Mouse (Mus musculus) embryonic facial prominence, embryonic 11.5 days (tissue): ENCODE results near the gene Cyp2g1. TPM values are rescaled to one million over a fixed set of nuclear protein-coding genes. Genes with fewer than 3 reads are reported as not detected.
A peak's percentile ranks its signal among the peaks of the same experiment; 100 is the strongest.

Experiments used
- ATAC-seq: fragments of 200-750 bp; cut with Nextera tagmentation; replicated peaks from 2 replicates; pipeline ENCODE4 v1.8.0; 2017; ENCODE audit warnings: low read depth; ENCODE audit not compliant: insufficient number of reproducible peaks, low FRiP score, low TSS enrichment
- DNase-seq: peaks from one replicate; pipeline ENCODE4 v3.0.0-alpha.2; 2015; ENCODE audit warnings: low spot score
- H3K27ac ChIP-seq: fragments of 300-500 bp; sonication (generic); replicated peaks from 2 replicates; pipeline ENCODE4 v1.5.1; 2014; ENCODE audit warnings: mild to moderate bottlenecking, low read depth, low read length, control low read depth
- H3K27me3 ChIP-seq: fragments of 300-500 bp; sonication (generic); 2 replicates; pipeline ENCODE4 v1.6.1; 2014; ENCODE audit warnings: mild to moderate bottlenecking, low read length, moderate library complexity, mixed read lengths; ENCODE audit not compliant: control insufficient read depth, insufficient read depth
- H3K36me3 ChIP-seq: fragments of 300-500 bp; sonication (generic); replicated peaks from 2 replicates; pipeline ENCODE4 v1.6.1; 2014; ENCODE audit warnings: low read depth, mild to moderate bottlenecking, low read length, moderate library complexity, mixed read lengths; ENCODE audit not compliant: control insufficient read depth, insufficient read depth
- H3K4me1 ChIP-seq: fragments of 300-500 bp; sonication (generic); 2 replicates; pipeline ENCODE4 v1.6.1; 2014; ENCODE audit warnings: low read length, mixed read lengths; ENCODE audit not compliant: control insufficient read depth, insufficient read depth
- H3K4me2 ChIP-seq: fragments of 300-500 bp; sonication (generic); 2 replicates; pipeline ENCODE4 v1.6.1; 2014; ENCODE audit warnings: low read depth, mild to moderate bottlenecking, control low read depth, low read length, moderate library complexity
- H3K4me3 ChIP-seq: fragments of 300-500 bp; sonication (generic); 2 replicates; pipeline ENCODE4 v1.5.1; 2014; ENCODE audit warnings: low read depth, low read length, control low read depth
- H3K9ac ChIP-seq: fragments of 300-500 bp; sonication (generic); replicated peaks from 2 replicates; pipeline ENCODE4 v1.6.1; 2014; ENCODE audit warnings: mild to moderate bottlenecking, control low read depth, low read length
- H3K9me3 ChIP-seq: fragments of 300-500 bp; sonication (generic); replicated peaks from 2 replicates; pipeline ENCODE4 v1.6.1; 2016; ENCODE audit warnings: mild to moderate bottlenecking, low read length, inconsistent platforms, mixed read lengths; ENCODE audit not compliant: control insufficient read depth
- WGBS: fragments of 180-500 bp; shearing (Covaris S2); extraction: QIAGEN DNeasy Blood & Tissue Kit; methylation state at CpG from one replicate; pipeline ENCODE4 v1.1.7; 2014; 5-methylcytosine and 5-hydroxymethylcytosine counted together
- polyA plus RNA-seq: library from polyadenylated mRNA; unstranded; fragments of >200 nt; fragmentation: Nextera tagmentation; extraction: Ambion mirVana; gene quantifications from 2 replicates; pipeline ENCODE4 v1.2.1, GENCODE M21; 2014

The Cyp2g1 gene
- polyA plus RNA-seq, result not detected in 2 replicates

DNA sequence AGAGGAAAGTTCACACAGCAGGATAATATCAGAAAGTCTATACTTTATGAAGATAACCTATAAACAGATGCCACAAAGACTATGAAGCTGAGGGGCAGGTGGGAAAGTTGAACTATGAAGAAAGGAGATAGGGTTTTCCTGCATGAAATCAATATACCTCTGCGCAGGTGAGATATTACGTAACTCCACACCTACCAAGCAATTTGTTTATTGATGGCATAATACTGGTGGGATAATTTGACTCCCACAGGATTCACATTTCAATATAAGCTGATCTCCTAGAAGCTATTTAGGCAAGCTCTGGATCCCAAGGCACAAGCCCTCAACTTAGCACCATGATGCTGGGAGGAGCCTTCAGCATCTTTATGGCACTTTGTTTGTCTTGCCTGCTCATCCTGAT lies at the start of gene Cyp2g1:
Cyp2g1 (plus strand) TSS at position 301 of the 400 bp plus-strand sequence.
- Histone ChIP-seq H3K36me3 (no peaks in the 10 kb centered on the region), H3K27ac (no peak within 1 kb of the TSS), H3K27me3 (no peaks in the 10 kb centered on the region), H3K4me1 (no peaks in the 10 kb centered on the region), H3K4me3 (no peak within 1 kb of the TSS), H3K9ac (no peak within 1 kb of the TSS), H3K4me2 (no peak within 1 kb of the TSS), H3K9me3 (no peaks in the 10 kb centered on the region)
- 93% methylated on average over 2 of the region's 2 CpGs for WGBS
- no peak for ATAC-seq
- no peak for DNase-seq

DNA sequence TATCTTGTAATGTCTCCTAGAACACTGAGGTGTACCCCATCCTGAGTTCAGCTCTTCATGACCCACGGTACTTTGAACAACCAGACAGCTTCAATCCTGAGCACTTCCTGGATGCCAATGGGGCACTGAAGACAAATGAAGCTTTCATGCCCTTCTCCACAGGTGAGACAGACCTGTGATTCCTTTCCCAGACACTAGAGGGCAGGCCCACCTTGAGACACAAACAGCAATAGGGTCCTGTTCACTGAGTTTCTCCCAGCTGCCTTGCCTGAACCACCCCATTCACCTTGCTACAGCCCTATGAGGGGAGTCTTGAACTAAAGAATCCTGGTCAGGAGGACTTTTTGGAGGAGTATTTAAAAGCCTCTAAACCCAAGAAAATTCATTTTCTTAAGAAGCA lies 41.6 kb upstream of the Cyp2g1 start:
- H3K9ac ChIP-seq, result no peak overlapping the region
- H3K27ac ChIP-seq, result no peak overlapping the region
- peak; percentile 12 for DNase-seq
- 75% methylated on average over 1 of the region's 1 CpGs for WGBS
- no peak overlapping the region for H3K4me2 ChIP-seq
- H3K4me1 ChIP-seq, result no peaks in the 10 kb centered on the region
- no peaks in the 10 kb centered on the region for H3K27me3 ChIP-seq
- no peak for ATAC-seq
- no peaks in the 10 kb centered on the region for H3K9me3 ChIP-seq
- H3K4me3 ChIP-seq, result no peak overlapping the region
- H3K36me3 ChIP-seq, result no peaks in the 10 kb centered on the region

DNA sequence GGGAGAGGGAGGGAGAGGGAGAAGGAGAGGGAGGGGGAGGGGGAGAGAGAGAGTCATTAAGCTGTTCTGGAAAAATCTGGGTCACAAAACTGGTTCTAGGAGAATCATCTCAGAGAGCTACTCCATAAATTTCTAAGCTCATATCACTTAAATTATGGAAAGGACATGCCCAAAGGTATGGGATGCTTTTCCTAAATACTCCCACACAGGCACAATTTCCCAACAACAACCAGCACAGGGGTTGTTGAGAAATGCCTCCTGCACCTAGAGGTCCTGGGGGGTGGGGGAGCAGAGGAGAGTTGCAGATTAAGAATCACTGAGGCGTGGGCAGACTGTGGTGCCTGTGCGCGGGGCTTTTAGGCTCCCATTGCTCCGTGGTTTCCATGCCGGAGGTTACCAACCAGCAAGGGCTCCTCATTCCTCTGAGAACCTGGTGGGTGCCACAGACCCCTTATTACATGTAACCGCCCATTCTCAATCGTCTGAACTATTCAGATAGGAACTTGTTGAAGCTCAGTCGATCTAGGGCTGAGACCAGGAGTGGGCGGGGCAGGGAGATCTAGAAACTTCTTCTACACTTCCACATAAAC lies 38.7 kb upstream of the Cyp2g1 start:
- no peak overlapping the region for H3K4me2 ChIP-seq
- H3K27ac ChIP-seq, result no peak overlapping the region
- DNase-seq (no peak), ATAC-seq (no peak)
- H3K4me1 ChIP-seq, result no peaks in the 10 kb centered on the region
- no peaks in the 10 kb centered on the region for H3K36me3 ChIP-seq
- no peak overlapping the region for H3K9ac ChIP-seq
- H3K4me3 ChIP-seq, result no peak overlapping the region
- 86% methylated on average over 9 of the region's 9 CpGs for WGBS
- no peaks in the 10 kb centered on the region for H3K27me3 ChIP-seq
- no peaks in the 10 kb centered on the region for H3K9me3 ChIP-seq

DNA sequence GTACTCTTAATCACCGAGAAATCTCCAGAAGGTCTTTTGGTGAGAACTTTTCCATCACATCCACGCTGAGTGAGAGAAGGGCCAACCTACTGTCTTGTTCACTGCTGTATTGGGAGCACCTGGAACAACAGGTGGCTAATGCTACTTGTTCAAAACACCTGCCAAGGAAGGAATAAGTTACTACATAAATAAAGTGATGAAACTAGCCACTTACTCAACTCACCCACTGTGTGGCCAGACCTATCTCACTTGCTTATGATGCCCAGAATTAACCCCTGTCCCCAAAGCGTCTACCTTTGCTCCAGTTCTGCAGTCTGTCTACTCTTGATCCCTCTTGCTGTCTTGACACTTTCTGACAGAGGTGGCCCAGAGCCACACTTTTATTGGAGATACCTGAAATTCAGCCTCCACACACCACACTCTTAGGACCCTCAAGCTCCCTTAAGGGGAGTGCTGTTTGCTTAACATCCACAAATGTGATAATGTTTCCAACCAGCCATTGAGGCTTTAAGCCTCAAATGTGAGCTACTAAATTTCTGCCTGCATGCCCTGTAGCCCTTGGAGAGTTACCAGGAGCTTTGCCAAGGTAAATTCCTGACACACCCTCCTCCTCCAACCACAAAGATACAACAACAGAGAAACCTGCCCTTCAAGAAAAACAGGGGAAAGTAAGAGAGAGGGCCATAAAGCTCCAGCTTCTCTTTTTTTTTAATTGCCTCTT lies 35.7 kb upstream of the Cyp2g1 start:
- Histone ChIP-seq H3K4me3 (no peak overlapping the region), H3K27ac (no peak overlapping the region), H3K4me2 (no peak overlapping the region), H3K9me3 (no peaks in the 10 kb centered on the region), H3K36me3 (no peaks in the 10 kb centered on the region), H3K9ac (no peak overlapping the region), H3K4me1 (no peaks in the 10 kb centered on the region), H3K27me3 (no peaks in the 10 kb centered on the region)
- DNase-seq, result no peak
- WGBS, result 79% methylated on average over 3 of the region's 3 CpGs
- no peak for ATAC-seq

DNA sequence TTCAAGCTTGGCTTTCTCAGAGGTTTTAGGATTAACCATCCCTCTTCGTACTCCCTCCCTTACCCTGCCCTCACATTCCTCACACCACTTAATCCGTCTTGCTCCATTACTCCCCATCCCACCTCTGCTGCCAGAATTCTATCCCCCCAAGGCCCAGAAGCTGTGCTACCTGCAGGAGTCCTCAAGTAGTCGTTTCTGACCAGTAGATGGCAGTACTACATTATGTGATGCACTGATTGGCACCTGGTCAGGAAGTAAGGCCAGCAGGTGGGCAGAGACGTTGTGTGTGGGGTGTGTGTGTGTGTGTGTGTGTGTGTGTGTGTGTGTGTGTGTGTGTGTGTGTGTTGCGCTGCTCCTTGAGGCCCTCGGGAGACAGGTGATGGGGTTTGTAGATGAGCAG lies 32.8 kb upstream of the Cyp2g1 start:
- ATAC-seq (0 out of 2 replicates have a peak, but pooled peaks have one; percentile 23), DNase-seq (peak; percentile 52)
- Histone ChIP-seq H3K36me3 (no peaks in the 10 kb centered on the region), H3K4me2 (no peak overlapping the region), H3K27me3 (no peaks in the 10 kb centered on the region), H3K4me3 (no peak overlapping the region), H3K27ac (no peak overlapping the region), H3K9me3 (no peaks in the 10 kb centered on the region), H3K4me1 (no peaks in the 10 kb centered on the region), H3K9ac (no peak overlapping the region)
- 20% methylated on average over 6 of the region's 6 CpGs for WGBS

DNA sequence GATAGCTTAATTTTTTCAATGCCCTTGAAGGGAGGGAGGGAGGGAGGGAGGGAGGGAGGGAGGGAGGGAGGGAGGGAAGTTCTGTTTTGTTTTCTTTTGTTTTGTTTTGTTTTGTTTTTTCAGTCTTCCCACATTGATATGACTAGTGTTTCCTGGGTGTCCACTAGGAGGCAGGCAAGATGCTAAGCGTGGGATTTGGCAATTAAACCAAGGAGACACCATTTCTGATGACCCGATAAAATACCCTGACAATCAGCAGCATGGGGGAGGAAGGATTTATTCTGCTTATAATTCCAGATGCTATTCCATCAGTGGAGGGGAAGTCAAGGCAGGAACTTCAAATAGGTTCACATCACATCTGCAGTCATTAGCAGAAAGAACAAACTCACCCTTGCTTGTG lies 30.9 kb upstream of the Cyp2g1 start:
- Histone ChIP-seq H3K36me3 (no peaks in the 10 kb centered on the region), H3K27me3 (no peaks in the 10 kb centered on the region), H3K9ac (no peak overlapping the region), H3K9me3 (no peaks in the 10 kb centered on the region), H3K27ac (no peak overlapping the region), H3K4me2 (no peak overlapping the region), H3K4me1 (no peaks in the 10 kb centered on the region), H3K4me3 (no peak overlapping the region)
- 57% methylated on average over 2 of the region's 2 CpGs for WGBS
- no peak for ATAC-seq
- no peak for DNase-seq

DNA sequence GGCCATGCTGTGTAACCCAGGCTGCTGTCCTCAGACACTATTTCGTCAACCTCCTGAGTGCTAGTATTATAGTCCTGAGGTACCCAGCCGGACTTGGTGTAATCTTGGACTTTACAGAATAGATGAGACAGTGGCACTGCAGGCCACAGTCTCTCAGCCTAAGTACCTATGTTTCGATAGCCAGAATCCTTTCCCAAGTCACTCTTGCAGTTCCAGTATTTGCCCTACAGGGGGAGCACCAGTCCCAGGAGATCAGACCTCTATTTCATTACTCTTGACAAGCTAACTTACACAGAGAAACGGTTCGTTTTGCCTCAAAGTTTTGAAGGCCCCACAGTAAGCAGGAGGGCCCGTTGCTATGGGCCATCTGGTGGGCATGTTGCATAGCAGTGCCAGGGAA lies 30.2 kb upstream of the Cyp2g1 start:
- Histone ChIP-seq H3K4me1 (no peaks in the 10 kb centered on the region), H3K36me3 (no peaks in the 10 kb centered on the region), H3K4me3 (no peak overlapping the region), H3K9me3 (no peaks in the 10 kb centered on the region), H3K9ac (no peak overlapping the region), H3K4me2 (no peak overlapping the region), H3K27me3 (no peaks in the 10 kb centered on the region), H3K27ac (no peak overlapping the region)
- WGBS, result 42% methylated on average over 6 of the region's 6 CpGs
- peak; percentile 65 for DNase-seq
- no peak for ATAC-seq

DNA sequence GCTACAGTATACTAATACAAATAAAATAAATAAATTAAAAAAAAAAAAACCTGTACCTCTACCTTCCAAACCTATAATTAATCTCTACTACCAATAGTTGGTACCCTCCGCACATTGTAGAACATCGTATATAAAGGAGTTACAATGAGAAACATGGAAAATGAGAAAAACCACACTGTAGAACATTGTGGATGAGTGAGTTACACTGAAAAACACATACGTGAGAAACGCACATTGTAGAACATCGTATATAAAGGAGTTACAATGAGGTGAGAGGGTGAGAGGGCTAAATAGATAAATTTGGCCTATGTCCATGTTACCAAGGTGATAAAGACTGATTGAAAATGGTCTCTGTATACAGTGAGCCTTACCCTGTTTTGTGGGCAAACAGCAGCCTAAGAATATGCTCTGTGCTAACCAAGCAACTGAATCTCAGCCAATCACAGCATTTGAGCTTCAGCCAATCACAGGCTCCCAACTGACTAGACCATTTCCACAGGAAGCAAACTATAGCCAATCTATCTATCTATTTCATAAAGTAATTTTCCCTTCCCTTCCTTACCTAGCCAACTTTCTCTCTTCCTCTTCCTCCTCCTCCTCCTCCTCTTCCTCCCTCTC lies 28.8 kb upstream of the Cyp2g1 start:
- H3K36me3 ChIP-seq, result no peaks in the 10 kb centered on the region

More for the DNA sequence above, 28.8 kb upstream of the Cyp2g1 start:
- 86% methylated on average over 5 of the region's 5 CpGs for WGBS
- Histone ChIP-seq H3K9ac (no peak overlapping the region), H3K4me3 (no peak overlapping the region), H3K4me2 (no peak overlapping the region), H3K4me1 (no peaks in the 10 kb centered on the region), H3K27me3 (no peaks in the 10 kb centered on the region), H3K27ac (no peak overlapping the region), H3K9me3 (no peaks in the 10 kb centered on the region)
- ATAC-seq (no peak; the same call in 1 of the 2 replicates), DNase-seq (no peak)
